Mouse (Mus musculus) CD4-positive, CD25-positive, alpha-beta regulatory T cell, adult 9 weeks (primary cell): ENCODE data around the gene Mtx3. TPM values are rescaled to one million over a fixed set of nuclear protein-coding genes. Genes with fewer than 3 reads are reported as not detected.

ENCODE experiments used
- polyA plus RNA-seq: library from polyadenylated mRNA; unstranded; fragments of 100-300 nt; shearing (Covaris generic); gene quantifications from one replicate; pipeline ENCODE4 v1.2.1, GENCODE M21; 2017

Gene Mtx3
- 2.0 TPM for polyA plus RNA-seq

GRCm38 (mm10) chr13:92844586-92845221, at the start of gene Mtx3:
TSS of gene Mtx3 (plus strand) at chr13:92844760.

Other genes starting within 250 kb of the Mtx3 start
- gene Serinc5, start 233.7 kb upstream of the Mtx3 start, polyA plus RNA-seq: 19.3 TPM
- gene Thbs4, start 49.9 kb upstream of the Mtx3 start, polyA plus RNA-seq: not detected